Mouse (Mus musculus) midbrain, embryonic 11.5 days (tissue): ENCODE data around the gene Fam124a. TPM values are rescaled to one million over a fixed set of nuclear protein-coding genes. Genes with fewer than 3 reads are reported as not detected.

Experiments used
- ATAC-seq: fragments of 200-750 bp; cut with Nextera tagmentation; 2 replicates; pipeline ENCODE4 v1.8.0; 2017; ENCODE audit warnings: moderate TSS enrichment, moderate library complexity; ENCODE audit not compliant: low FRiP score
- DNase-seq: peaks from one replicate; pipeline ENCODE4 v3.0.0; 2015; ENCODE audit warnings: low spot score; ENCODE audit errors: missing footprints
- H3K27ac ChIP-seq: fragments of 300-500 bp; sonication (generic); 2 replicates; pipeline ENCODE4 v1.5.1; 2014; ENCODE audit warnings: low read depth, low read length
- H3K27me3 ChIP-seq: fragments of 300-500 bp; sonication (generic); 2 replicates; pipeline ENCODE4 v1.6.1; 2014; ENCODE audit warnings: mild to moderate bottlenecking, low read length, moderate library complexity, mixed read lengths; ENCODE audit not compliant: control insufficient read depth, insufficient read depth
- H3K36me3 ChIP-seq: fragments of 300-500 bp; sonication (generic); 2 replicates; pipeline ENCODE4 v1.6.1; 2014; ENCODE audit warnings: mild to moderate bottlenecking, low read length, moderate library complexity, mixed read lengths; ENCODE audit not compliant: control insufficient read depth, insufficient read depth
- H3K4me1 ChIP-seq: fragments of 300-500 bp; sonication (generic); 2 replicates; pipeline ENCODE4 v1.6.1; 2014; ENCODE audit warnings: low read length; ENCODE audit not compliant: control insufficient read depth, insufficient read depth
- H3K4me2 ChIP-seq: fragments of 300-500 bp; sonication (generic); 2 replicates; pipeline ENCODE4 v1.6.1; 2014; ENCODE audit warnings: mild to moderate bottlenecking, moderate library complexity
- H3K4me3 ChIP-seq: fragments of 300-500 bp; sonication (generic); 2 replicates; pipeline ENCODE4 v1.5.1; 2014; ENCODE audit warnings: low read depth, low read length
- H3K9ac ChIP-seq: fragments of 300-500 bp; sonication (generic); 2 replicates; pipeline ENCODE4 v1.6.1; 2014; ENCODE audit warnings: low read length
- H3K9me3 ChIP-seq: fragments of 300-500 bp; sonication (generic); 2 replicates; pipeline ENCODE4 v1.6.1; 2016; ENCODE audit warnings: low read length; ENCODE audit not compliant: control insufficient read depth
- WGBS: fragments of 180-500 bp; shearing (Covaris S2); extraction: QIAGEN DNeasy Blood & Tissue Kit; methylation state at CpG from one replicate; pipeline ENCODE4 v1.1.7; 2014; 5-methylcytosine and 5-hydroxymethylcytosine counted together
- polyA plus RNA-seq: library from polyadenylated mRNA; unstranded; fragments of >200 nt; fragmentation: Nextera tagmentation; extraction: Ambion mirVana; gene quantifications from 2 replicates; pipeline ENCODE4 v1.2.1, GENCODE M21; 2014

Gene Fam124a
- polyA plus RNA-seq = 2.6 and 3.4 TPM in 2 replicates

DNA sequence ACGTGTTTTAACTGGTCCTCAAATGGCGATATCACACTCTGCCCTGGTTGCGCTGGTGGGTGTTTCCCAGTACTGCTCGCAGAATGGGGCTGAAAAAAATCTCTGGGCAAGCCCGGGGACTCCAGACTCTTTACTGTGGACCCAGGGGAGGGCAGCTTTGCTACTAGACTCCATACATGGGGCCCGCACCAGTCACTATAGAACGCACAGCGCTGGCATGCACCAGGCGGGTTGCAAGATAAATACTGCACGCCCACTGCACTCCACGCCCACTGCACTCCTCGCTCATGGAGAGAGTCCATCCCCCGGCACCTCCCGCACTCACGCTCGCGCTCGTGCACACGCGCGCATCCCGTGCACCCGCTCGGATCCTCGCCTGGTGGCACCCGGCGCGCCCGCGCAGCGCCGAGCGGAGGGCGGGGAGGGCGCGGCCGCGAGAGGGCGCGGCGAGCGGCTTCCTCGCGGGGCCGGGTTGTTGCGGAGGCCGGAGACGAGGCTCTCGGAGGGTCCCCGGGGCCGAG is at the start of gene Fam124a:
Gene Fam124a, plus strand, starts transcription at position 429 of the 521 bp plus-strand sequence.
- H3K9ac ChIP-seq = peak within 1 kb of the TSS; percentile 72
- DNase-seq = peak; percentile 99
- H3K36me3 ChIP-seq = no peaks in the 10 kb centered on the region
- H3K27me3 ChIP-seq = peaks cover 13% of the 10 kb centered on the region; the same call in 1 of the 2 replicates
- peak within 1 kb of the TSS; percentile 61 for H3K4me3 ChIP-seq
- no peaks in the 10 kb centered on the region for H3K9me3 ChIP-seq
- no peak within 1 kb of the TSS for H3K27ac ChIP-seq
- peak within 1 kb of the TSS; percentile 94 for H3K4me2 ChIP-seq
- WGBS = under 1% methylated on average over 49 of the region's 51 CpGs
- H3K4me1 ChIP-seq = peaks cover under 1% of the 10 kb centered on the region
- peak; percentile 90 for ATAC-seq

DNA sequence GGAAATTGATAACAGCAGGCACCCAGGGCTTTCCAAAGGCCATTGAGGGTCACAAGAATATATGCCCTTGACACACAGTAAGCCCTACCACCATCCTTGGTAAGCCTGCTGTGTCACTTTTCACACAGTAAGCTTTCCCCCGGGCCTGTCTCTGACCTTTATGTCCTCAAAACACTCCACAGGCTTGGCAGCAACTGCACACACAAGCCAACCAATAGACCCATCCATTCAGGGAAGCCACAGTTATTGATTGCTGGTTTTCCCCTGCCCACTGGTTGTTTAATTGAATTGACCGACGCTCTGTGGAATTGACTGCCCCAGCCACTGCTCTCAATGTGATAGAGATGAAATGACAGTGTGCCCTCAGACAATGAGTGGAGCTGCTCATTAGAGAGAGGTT is 49.3 kb upstream of the Fam124a start:
- no peak for DNase-seq

DNA sequence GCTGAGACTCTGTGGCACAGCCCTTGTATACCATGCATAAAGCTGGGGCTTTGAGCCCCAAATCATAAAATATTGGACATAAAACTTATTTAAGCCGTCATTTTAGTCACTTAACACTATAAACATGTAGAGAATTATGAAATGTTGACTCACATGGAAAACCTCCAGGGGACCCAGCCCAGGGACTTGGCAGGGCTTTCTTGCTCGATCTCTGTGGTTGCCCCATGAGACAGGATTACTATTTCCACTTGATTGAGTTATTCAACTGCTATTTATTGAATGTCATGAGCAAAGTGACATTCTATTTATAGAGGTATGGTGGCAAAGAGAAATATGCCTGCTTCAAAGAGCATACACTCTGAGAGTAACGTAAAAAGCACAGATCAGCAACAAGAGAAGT is 46.2 kb upstream of the Fam124a start:
- H3K4me2 ChIP-seq = no peak overlapping the region
- no peaks in the 10 kb centered on the region for H3K36me3 ChIP-seq
- no peak overlapping the region for H3K9ac ChIP-seq
- ATAC-seq (no peak), DNase-seq (no peak)
- H3K27me3 ChIP-seq = no peaks in the 10 kb centered on the region
- H3K27ac ChIP-seq = no peak overlapping the region
- H3K4me1 ChIP-seq = 0 out of 2 replicates have a peak, but pooled peaks cover 2% of the 10 kb centered on the region
- H3K9me3 ChIP-seq = no peaks in the 10 kb centered on the region
- WGBS = 72% methylated on average over 3 of the region's 3 CpGs
- H3K4me3 ChIP-seq = no peak overlapping the region

More for the DNA sequence above, 49.3 kb upstream of the Fam124a start:
- Histone ChIP-seq H3K4me3 (no peak overlapping the region), H3K36me3 (no peaks in the 10 kb centered on the region), H3K4me2 (no peak overlapping the region), H3K9me3 (no peaks in the 10 kb centered on the region), H3K9ac (no peak overlapping the region), H3K4me1 (no peaks in the 10 kb centered on the region), H3K27me3 (no peaks in the 10 kb centered on the region), H3K27ac (no peak overlapping the region)
- no peak for ATAC-seq
- 85% methylated on average over 3 of the region's 3 CpGs for WGBS

DNA sequence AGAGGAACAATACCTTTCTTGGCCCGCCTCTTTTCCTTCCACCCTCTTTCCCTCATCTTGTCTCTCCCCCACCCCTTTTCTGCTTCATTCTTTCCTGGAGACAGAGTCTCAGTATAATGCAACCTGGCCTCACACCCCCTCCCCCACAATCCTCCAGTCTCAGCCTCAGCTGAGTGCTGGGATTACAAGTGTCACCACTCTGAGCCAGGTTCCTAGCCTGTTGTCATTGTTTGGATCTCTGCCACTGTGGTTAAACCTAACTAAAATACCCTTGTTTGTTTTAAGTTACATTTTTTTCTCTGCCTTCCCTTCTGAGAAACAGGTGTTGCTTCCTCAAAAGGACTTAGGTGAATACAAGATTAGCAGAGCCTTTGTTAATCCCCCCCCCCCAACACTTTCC is 42.7 kb upstream of the Fam124a start:
- Histone ChIP-seq H3K9ac (no peak overlapping the region), H3K4me3 (no peak overlapping the region), H3K27ac (no peak overlapping the region), H3K4me1 (0 out of 2 replicates have a peak, but pooled peaks cover 2% of the 10 kb centered on the region), H3K27me3 (no peaks in the 10 kb centered on the region), H3K36me3 (no peaks in the 10 kb centered on the region), H3K4me2 (no peak overlapping the region), H3K9me3 (no peaks in the 10 kb centered on the region)
- 23% methylated on average over 1 of the region's 1 CpGs for WGBS
- ATAC-seq (no peak), DNase-seq (no peak)

DNA sequence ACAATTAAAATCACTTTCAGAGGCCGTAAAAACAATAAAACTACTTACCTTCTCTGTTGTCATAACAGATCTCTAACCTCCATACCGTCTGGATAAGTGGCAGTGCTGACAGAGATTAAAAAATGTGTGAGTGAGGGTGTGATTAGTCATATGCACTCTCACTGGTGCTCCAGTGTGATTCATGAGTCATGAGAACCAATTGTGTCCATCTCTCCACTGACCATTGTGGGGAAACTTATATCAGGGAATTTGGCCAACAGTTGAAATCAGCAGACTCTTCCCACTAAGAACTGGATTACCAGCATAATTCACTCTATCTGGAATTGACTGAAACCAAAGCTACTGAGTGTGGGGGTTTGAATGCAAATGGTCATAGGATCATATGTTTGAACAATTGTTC is 24.6 kb upstream of the Fam124a start:
- WGBS = 77% methylated on average over 2 of the region's 2 CpGs
- no peaks in the 10 kb centered on the region for H3K9me3 ChIP-seq
- H3K9ac ChIP-seq = no peak overlapping the region
- no peak overlapping the region for H3K4me2 ChIP-seq
- DNase-seq (no peak), ATAC-seq (no peak)
- no peaks in the 10 kb centered on the region for H3K27me3 ChIP-seq
- H3K36me3 ChIP-seq = no peaks in the 10 kb centered on the region
- H3K27ac ChIP-seq = no peak overlapping the region
- no peak overlapping the region for H3K4me3 ChIP-seq
- H3K4me1 ChIP-seq = no peaks in the 10 kb centered on the region

DNA sequence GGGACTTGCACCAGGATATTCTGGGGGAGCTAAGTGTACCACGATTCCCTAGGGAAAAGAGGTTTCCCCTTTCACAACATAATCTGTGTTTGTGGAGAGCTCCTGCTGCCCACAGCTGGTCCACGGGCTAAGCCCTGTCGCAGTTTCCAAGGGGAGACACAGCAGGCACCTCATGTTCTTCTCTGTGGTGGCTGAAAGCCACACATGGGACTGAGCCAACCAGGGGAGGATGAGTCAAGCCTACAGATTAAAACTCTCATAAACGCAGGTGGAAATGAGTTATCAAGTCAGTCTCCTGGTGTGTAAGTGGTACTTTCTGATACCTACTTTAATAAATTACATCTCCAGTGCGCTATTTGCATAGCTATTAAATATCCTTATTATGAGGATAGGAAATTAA is 19.4 kb upstream of the Fam124a start:
- Histone ChIP-seq H3K4me3 (no peak overlapping the region), H3K4me2 (no peak overlapping the region), H3K27ac (no peak overlapping the region), H3K9ac (no peak overlapping the region), H3K9me3 (no peaks in the 10 kb centered on the region), H3K27me3 (no peaks in the 10 kb centered on the region), H3K36me3 (no peaks in the 10 kb centered on the region), H3K4me1 (no peaks in the 10 kb centered on the region)
- 63% methylated on average over 5 of the region's 5 CpGs for WGBS
- DNase-seq (no peak), ATAC-seq (no peak)

DNA sequence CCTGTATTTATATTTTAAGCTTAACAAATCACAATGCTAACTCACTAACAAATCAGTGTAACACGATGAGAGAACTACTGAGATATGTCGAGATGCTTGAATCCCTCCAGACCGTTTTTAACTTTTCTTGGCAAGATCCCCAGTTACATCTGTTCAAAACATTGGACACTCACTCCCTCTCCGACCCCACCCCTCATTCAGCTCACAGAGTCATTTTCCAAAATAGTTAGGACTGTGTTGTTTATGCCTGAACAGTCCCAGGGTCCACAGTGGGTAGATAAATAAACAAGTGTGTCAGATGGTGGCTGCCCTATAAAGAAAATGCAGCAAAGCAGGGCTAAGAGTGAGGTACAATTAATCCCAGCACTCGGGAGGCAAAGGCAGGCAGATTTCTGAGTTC is 18.5 kb upstream of the Fam124a start:
- WGBS = 79% methylated on average over 5 of the region's 5 CpGs

DNA sequence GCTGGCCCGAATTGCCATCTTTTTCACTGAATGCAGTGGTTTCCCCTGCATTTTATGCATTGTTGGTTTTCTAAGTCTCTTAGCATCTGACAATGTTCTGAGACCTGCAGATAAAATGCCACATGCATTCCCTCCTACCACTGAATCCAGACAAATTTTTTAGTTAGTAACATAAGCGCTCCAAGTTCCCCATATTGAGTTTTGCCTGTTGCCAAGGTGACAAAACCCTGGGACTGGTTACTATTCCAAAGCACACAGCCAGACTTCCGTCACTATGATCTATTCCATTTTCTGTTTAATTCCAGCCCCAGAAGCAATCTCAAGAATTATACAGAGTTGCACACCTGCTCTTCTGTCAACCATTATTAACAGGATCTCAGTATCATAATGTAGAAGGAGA is 15.7 kb upstream of the Fam124a start:
- Histone ChIP-seq H3K4me1 (no peaks in the 10 kb centered on the region), H3K36me3 (no peaks in the 10 kb centered on the region), H3K9ac (no peak overlapping the region), H3K4me3 (no peak overlapping the region), H3K4me2 (no peak overlapping the region), H3K27me3 (no peaks in the 10 kb centered on the region), H3K27ac (no peak overlapping the region), H3K9me3 (no peaks in the 10 kb centered on the region)
- peak; percentile 72 for DNase-seq
- no peak for ATAC-seq
- WGBS = 83% methylated on average over 3 of the region's 3 CpGs

More for the DNA sequence above, 18.5 kb upstream of the Fam124a start:
- Histone ChIP-seq H3K36me3 (no peaks in the 10 kb centered on the region), H3K4me2 (no peak overlapping the region), H3K27me3 (no peaks in the 10 kb centered on the region), H3K9me3 (no peaks in the 10 kb centered on the region), H3K27ac (no peak overlapping the region), H3K9ac (no peak overlapping the region), H3K4me1 (no peaks in the 10 kb centered on the region), H3K4me3 (no peak overlapping the region)
- ATAC-seq (no peak), DNase-seq (no peak)

DNA sequence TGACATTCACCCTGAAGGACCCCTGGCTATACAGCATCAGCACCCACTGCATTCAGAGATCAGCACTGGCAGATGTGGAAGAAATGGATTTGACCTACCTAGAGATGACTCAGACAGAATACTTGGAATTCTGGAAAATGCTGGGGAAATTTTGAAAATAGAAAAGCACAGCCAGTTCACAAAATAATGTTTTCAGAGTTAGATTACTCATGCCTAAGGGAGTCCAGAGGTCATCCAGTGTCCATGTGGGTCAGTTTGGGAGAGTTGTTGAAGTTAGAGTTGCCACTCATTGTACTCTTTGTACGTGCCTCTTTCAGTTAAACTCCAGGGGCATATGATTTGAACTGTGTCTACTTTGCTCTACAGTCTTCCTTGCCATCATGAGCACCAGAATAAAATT is 13.8 kb upstream of the Fam124a start:
- H3K36me3 ChIP-seq = no peaks in the 10 kb centered on the region
- no peaks in the 10 kb centered on the region for H3K4me1 ChIP-seq
- H3K27ac ChIP-seq = no peak overlapping the region
- ATAC-seq (no peak), DNase-seq (peak; percentile 67)
- no peaks in the 10 kb centered on the region for H3K27me3 ChIP-seq
- H3K9me3 ChIP-seq = no peaks in the 10 kb centered on the region
- H3K4me3 ChIP-seq = no peak overlapping the region
- no peak overlapping the region for H3K4me2 ChIP-seq
- H3K9ac ChIP-seq = no peak overlapping the region
- WGBS = 79% methylated on average over 1 of the region's 1 CpGs
